Mouse (Mus musculus): ENCODE results near the gene Ptprn2. TPM values are rescaled to one million over a fixed set of nuclear protein-coding genes. Genes with fewer than 3 reads are reported as not detected.

Ptprn2 gene
- polyA plus RNA-seq, 1 experiment from 2014 or later, result 0.05 TPM

GRCm38 (mm10) chr12:116803331-116803730 lies 317.8 kb downstream of the Ptprn2 start:
- H3K9me3 ChIP-seq (replicated peaks), result no peaks in the 10 kb centered on the region
- H3K4me3 ChIP-seq (replicated peaks), result no peak overlapping the region
- 62% methylated on average over 5 of the region's 5 CpGs for WGBS (ENCODE audit: insufficient replicate concordance)
- H3K4me1 ChIP-seq (replicated peaks), result no peaks in the 10 kb centered on the region
- DNase-seq (no peak), ATAC-seq (ENCODE audit: low read depth) (no peak)
- no peak overlapping the region for H3K27ac ChIP-seq
- no peaks in the 10 kb centered on the region for H3K36me3 ChIP-seq
- no peaks in the 10 kb centered on the region for H3K27me3 ChIP-seq
- no peak overlapping the region for H3K9ac ChIP-seq
- no peak overlapping the region for H3K4me2 ChIP-seq

GRCm38 (mm10) chr12:116804712-116805111 lies 319.2 kb downstream of the Ptprn2 start:
- Histone ChIP-seq H3K36me3 (no peaks in the 10 kb centered on the region), H3K4me1 (replicated peaks) (no peaks in the 10 kb centered on the region), H3K27me3 (no peaks in the 10 kb centered on the region), H3K4me3 (replicated peaks) (no peak overlapping the region), H3K9me3 (replicated peaks) (no peaks in the 10 kb centered on the region), H3K4me2 (no peak overlapping the region), H3K27ac (no peak overlapping the region), H3K9ac (no peak overlapping the region)
- 52% methylated on average over 2 of the region's 2 CpGs for WGBS (ENCODE audit: insufficient replicate concordance)
- DNase-seq (no peak), ATAC-seq (ENCODE audit: low read depth) (no peak)

GRCm38 (mm10) chr12:116805129-116805809 lies 319.7 kb downstream of the Ptprn2 start:
- Histone ChIP-seq H3K9ac (no peak overlapping the region), H3K27me3 (no peaks in the 10 kb centered on the region), H3K27ac (no peak overlapping the region), H3K4me3 (replicated peaks) (no peak overlapping the region), H3K4me2 (no peak overlapping the region), H3K9me3 (replicated peaks) (no peaks in the 10 kb centered on the region), H3K4me1 (replicated peaks) (no peaks in the 10 kb centered on the region), H3K36me3 (no peaks in the 10 kb centered on the region)
- ATAC-seq (ENCODE audit: low read depth), result no peak
- WGBS (ENCODE audit: insufficient replicate concordance), result 38% methylated on average over 2 of the region's 2 CpGs
- no peak for DNase-seq

- Histone ChIP-seq H3K9me3 (replicated peaks) (no peaks in the 10 kb centered on the region), H3K4me3 (replicated peaks) (no peak overlapping the region), H3K36me3 (no peaks in the 10 kb centered on the region), H3K4me2 (no peak overlapping the region), H3K27ac (no peak overlapping the region), H3K9ac (no peak overlapping the region), H3K4me1 (replicated peaks) (no peaks in the 10 kb centered on the region), H3K27me3 (no peaks in the 10 kb centered on the region)
- ATAC-seq (ENCODE audit: low read depth), result no peak
- DNase-seq, result no peak
- 40% methylated on average over 2 of the region's 2 CpGs for WGBS (ENCODE audit: insufficient replicate concordance)
Observed at GRCm38 (mm10) chr12:116806089-116806488, 320.6 kb downstream of the Ptprn2 start.

- 68% methylated on average over 5 of the region's 5 CpGs for WGBS (ENCODE audit: insufficient replicate concordance)
- ATAC-seq (ENCODE audit: low read depth), result no peak
- H3K4me3 ChIP-seq (replicated peaks), result no peak overlapping the region
Observed at GRCm38 (mm10) chr12:116813012-116813411, 327.5 kb downstream of the Ptprn2 start.

GRCm38 (mm10) chr12:116819836-116820235 lies 334.3 kb downstream of the Ptprn2 start:
- 0 out of 2 replicates have a peak, but pooled peaks cover 3% of the 10 kb centered on the region for H3K9me3 ChIP-seq (replicated peaks)
- no peak overlapping the region for H3K9ac ChIP-seq
- DNase-seq (no peak), ATAC-seq (ENCODE audit: low read depth) (no peak)
- no peak overlapping the region for H3K4me3 ChIP-seq (replicated peaks)
- H3K27me3 ChIP-seq, result no peaks in the 10 kb centered on the region
- no peak overlapping the region for H3K4me2 ChIP-seq
- H3K27ac ChIP-seq, result no peak overlapping the region
- H3K4me1 ChIP-seq (replicated peaks), result no peaks in the 10 kb centered on the region
- no peaks in the 10 kb centered on the region for H3K36me3 ChIP-seq
- WGBS (ENCODE audit: insufficient replicate concordance), result 53% methylated on average over 2 of the region's 2 CpGs

More at GRCm38 (mm10) chr12:116813012-116813411, 327.5 kb downstream of the Ptprn2 start:
- Histone ChIP-seq H3K36me3 (no peaks in the 10 kb centered on the region), H3K4me1 (replicated peaks) (no peaks in the 10 kb centered on the region), H3K9me3 (replicated peaks) (no peaks in the 10 kb centered on the region), H3K27ac (no peak overlapping the region), H3K9ac (no peak overlapping the region), H3K4me2 (no peak overlapping the region), H3K27me3 (no peaks in the 10 kb centered on the region)
- DNase-seq, result no peak

GRCm38 (mm10) chr12:116823341-116823740 lies 337.8 kb downstream of the Ptprn2 start:
- Histone ChIP-seq H3K4me2 (no peak overlapping the region), H3K9me3 (replicated peaks) (0 out of 2 replicates have a peak, but pooled peaks cover 3% of the 10 kb centered on the region), H3K27me3 (no peaks in the 10 kb centered on the region), H3K36me3 (no peaks in the 10 kb centered on the region), H3K27ac (no peak overlapping the region), H3K4me3 (replicated peaks) (no peak overlapping the region), H3K4me1 (replicated peaks) (no peaks in the 10 kb centered on the region), H3K9ac (no peak overlapping the region)
- DNase-seq (no peak), ATAC-seq (ENCODE audit: low read depth) (no peak)
- 73% methylated on average over 3 of the region's 3 CpGs for WGBS (ENCODE audit: insufficient replicate concordance)

- H3K36me3 ChIP-seq, result no peaks in the 10 kb centered on the region
- no peak overlapping the region for H3K4me2 ChIP-seq
- no peak overlapping the region for H3K27ac ChIP-seq
- WGBS (ENCODE audit: insufficient replicate concordance), result 40% methylated on average over 7 of the region's 7 CpGs
- H3K4me3 ChIP-seq (replicated peaks), result no peak overlapping the region
- no peaks in the 10 kb centered on the region for H3K27me3 ChIP-seq
- H3K9ac ChIP-seq, result no peak overlapping the region
- no peaks in the 10 kb centered on the region for H3K4me1 ChIP-seq (replicated peaks)
- DNase-seq (no peak), ATAC-seq (ENCODE audit: low read depth) (no peak)
- H3K9me3 ChIP-seq (replicated peaks), result no peaks in the 10 kb centered on the region
Observed at GRCm38 (mm10) chr12:116827748-116828147, 342.2 kb downstream of the Ptprn2 start.

- Histone ChIP-seq H3K36me3 (no peaks in the 10 kb centered on the region), H3K27ac (no peak overlapping the region), H3K4me3 (replicated peaks) (no peak overlapping the region), H3K4me2 (no peak overlapping the region), H3K9ac (no peak overlapping the region), H3K4me1 (replicated peaks) (no peaks in the 10 kb centered on the region), H3K27me3 (no peaks in the 10 kb centered on the region), H3K9me3 (replicated peaks) (no peaks in the 10 kb centered on the region)
- no peak for DNase-seq
- WGBS (ENCODE audit: insufficient replicate concordance), result 61% methylated on average over 3 of the region's 3 CpGs
- ATAC-seq (ENCODE audit: low read depth), result no peak
Observed at GRCm38 (mm10) chr12:116838611-116839192, 353.2 kb downstream of the Ptprn2 start.

GRCm38 (mm10) chr12:116842723-116843272 lies 357.3 kb downstream of the Ptprn2 start:
- Histone ChIP-seq H3K9ac (no peak overlapping the region), H3K9me3 (replicated peaks) (0 out of 2 replicates have a peak, but pooled peaks cover 2% of the 10 kb centered on the region), H3K27ac (no peak overlapping the region), H3K4me3 (replicated peaks) (no peak overlapping the region), H3K27me3 (no peaks in the 10 kb centered on the region), H3K4me1 (replicated peaks) (no peaks in the 10 kb centered on the region), H3K36me3 (no peaks in the 10 kb centered on the region), H3K4me2 (no peak overlapping the region)
- WGBS (ENCODE audit: insufficient replicate concordance), result 64% methylated on average over 8 of the region's 8 CpGs
- ATAC-seq (ENCODE audit: low read depth) (no peak), DNase-seq (no peak)

GRCm38 (mm10) chr12:116846220-116846619 lies 360.7 kb downstream of the Ptprn2 start:
- Histone ChIP-seq H3K9me3 (replicated peaks) (0 out of 2 replicates have a peak, but pooled peaks cover 2% of the 10 kb centered on the region), H3K9ac (no peak overlapping the region), H3K27ac (no peak overlapping the region), H3K4me1 (replicated peaks) (no peaks in the 10 kb centered on the region), H3K4me3 (replicated peaks) (no peak overlapping the region), H3K27me3 (no peaks in the 10 kb centered on the region), H3K36me3 (no peaks in the 10 kb centered on the region), H3K4me2 (no peak overlapping the region)
- DNase-seq (no peak), ATAC-seq (ENCODE audit: low read depth) (no peak)

- Histone ChIP-seq H3K27me3 (no peaks in the 10 kb centered on the region), H3K4me1 (replicated peaks) (no peaks in the 10 kb centered on the region), H3K27ac (no peak overlapping the region), H3K4me2 (no peak overlapping the region), H3K36me3 (no peaks in the 10 kb centered on the region), H3K9me3 (replicated peaks) (0 out of 2 replicates have a peak, but pooled peaks cover 2% of the 10 kb centered on the region), H3K4me3 (replicated peaks) (no peak overlapping the region), H3K9ac (no peak overlapping the region)
- DNase-seq (no peak), ATAC-seq (ENCODE audit: low read depth) (no peak)
- WGBS (ENCODE audit: insufficient replicate concordance), result 60% methylated on average over 4 of the region's 4 CpGs
Observed at GRCm38 (mm10) chr12:116847021-116847420, 361.5 kb downstream of the Ptprn2 start.

All from liver, embryonic 13.5 days (tissue).